Mouse (Mus musculus) gastrocnemius, adult 8-10 months (tissue): ENCODE results near the gene Nrde2. TPM values are rescaled to one million over a fixed set of nuclear protein-coding genes. Genes with fewer than 3 reads are reported as not detected.
"Not testable (repeated sequence)": the region's sequence is repeated elsewhere in the genome, so short reads cannot be mapped to it uniquely, and the experiment has no call there.

ENCODE experiments used
- DNase-seq, 2 experiments: peaks; one replicate each; pipeline ENCODE4 v3.0.0; 2022; ENCODE audit warnings: low spot score in 2 of 2
- total RNA-seq, 4 experiments: library from RNA; stranded (reverse); gene quantifications; 2 replicates each; pipeline ENCODE4 v1.2.4; 2022

Gene Nrde2
- total RNA-seq = 10 to 100 TPM in 2 of 4 experiments, 1 to 10 TPM in 2; 5.9 to 11.3 (median 9.4) TPM

GRCm38 (mm10) chr12:100159261-100159975 is at the start of gene Nrde2:
Gene Nrde2 (minus strand): TSS chr12:100159653.
- DNase-seq = peak; percentile 79 to 82

GRCm38 (mm10) chr12:100206926-100207325 is 47.5 kb upstream of the Nrde2 start:
- DNase-seq = no peak

DNA sequence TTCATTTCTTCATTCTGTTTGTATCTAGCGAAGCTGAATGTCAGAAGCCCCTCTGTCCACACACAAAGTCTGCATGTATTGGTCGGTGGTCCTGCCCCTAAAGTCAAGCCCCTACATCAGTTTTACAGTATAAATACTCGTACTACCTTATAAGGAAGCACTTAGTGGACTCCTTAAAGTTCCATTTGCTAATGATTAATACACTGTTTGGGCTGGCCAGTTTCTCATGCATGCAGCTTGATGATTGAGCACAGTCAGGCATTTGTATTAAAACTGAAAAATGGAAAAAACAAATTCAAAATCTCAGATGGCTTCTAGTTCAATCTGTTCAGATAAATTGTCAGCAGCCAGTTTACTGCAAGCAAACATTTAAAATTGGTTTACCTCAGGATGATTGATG is 47.1 kb upstream of the Nrde2 start:
- no peak for DNase-seq

DNA sequence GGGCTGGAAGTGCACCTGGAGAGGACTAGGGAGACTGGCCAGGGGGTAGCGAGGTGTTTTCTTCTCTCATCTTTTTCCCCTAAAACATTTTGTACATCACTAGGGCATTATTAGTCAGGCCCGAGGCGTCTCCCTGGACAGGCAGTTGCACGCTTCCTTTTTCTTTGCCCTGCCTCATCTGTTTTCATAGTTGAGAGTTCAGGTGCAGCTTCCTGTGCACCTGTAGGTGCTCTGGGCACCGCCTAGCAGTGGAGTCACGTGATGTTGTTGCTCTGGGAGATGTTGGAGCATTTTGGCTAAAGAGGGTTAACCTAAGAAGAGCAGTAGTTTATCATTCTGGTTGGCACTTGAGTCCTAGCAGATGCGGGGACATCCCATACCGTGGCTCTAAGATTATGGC is 45.7 kb upstream of the Nrde2 start:
- no peak for DNase-seq

GRCm38 (mm10) chr12:100203759-100204158 is 44.3 kb upstream of the Nrde2 start:
- DNase-seq = no peak

DNA sequence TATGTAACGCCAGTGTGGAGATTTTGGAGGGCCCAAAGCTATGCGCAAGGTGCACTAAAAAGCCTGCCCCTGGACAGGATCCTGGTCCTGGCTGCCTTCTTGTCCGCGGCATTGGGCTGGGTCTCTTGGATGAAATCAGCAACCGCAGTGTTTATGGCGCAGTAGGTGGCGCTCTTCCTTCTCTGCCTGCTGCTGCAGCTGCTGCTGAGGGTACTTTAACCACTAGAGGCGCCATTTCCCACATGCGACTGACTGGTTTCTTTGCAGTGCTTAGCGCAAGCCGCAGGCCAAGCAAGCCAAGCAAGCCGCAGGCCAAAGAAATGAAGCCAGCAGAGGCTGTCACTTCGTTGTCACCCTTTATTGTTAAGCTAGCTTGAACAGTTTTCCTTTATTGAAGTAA is 42.4 kb upstream of the Nrde2 start:
- DNase-seq = peak; percentile 90 to 93

GRCm38 (mm10) chr12:100201363-100201711 is 41.9 kb upstream of the Nrde2 start:
- no peak for DNase-seq

- no peak for DNase-seq
Measured at GRCm38 (mm10) chr12:100200645-100201362, 41.4 kb upstream of the Nrde2 start.

- peak; percentile 47 to 59 for DNase-seq
Measured at GRCm38 (mm10) chr12:100199891-100200644, 40.6 kb upstream of the Nrde2 start.

DNA sequence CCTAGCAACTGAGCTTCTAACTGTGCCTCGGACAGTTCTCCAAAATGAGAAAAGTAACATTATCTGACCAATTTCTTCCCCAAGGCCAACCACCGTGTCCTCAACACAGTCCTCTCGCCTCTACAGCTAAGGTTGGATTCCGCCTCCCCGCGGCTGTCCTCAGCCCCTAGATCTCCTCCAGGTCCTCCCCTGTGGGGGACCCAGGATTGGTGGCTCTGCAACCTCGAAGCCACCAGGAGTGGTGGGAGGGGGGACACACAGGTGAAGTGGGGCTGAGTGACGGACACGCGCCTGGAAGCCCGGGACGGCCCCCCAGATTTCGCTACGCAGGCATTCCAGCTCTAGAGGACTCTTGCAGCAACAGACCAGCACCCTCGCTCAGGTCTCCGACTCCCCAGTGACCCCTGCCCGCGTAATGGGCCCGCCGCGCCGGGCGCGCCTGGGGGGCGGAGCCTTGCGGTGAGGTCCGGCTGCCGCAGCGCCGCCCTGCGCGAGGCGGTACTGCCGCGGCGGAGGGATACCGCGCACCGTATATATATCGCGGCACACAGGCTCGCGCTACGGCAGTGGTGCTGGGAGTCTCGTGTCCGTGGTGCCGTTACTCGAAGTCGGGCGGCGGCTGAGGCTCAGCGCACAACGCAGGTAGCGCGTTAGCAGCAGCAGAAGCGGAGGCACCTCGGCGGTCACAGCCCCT is 39.7 kb upstream of the Nrde2 start, which contains the start of gene Calm1:
Gene Calm1 (plus strand): TSS at position 469 of the 694 bp plus-strand sequence.
- DNase-seq = peak; percentile 87 to 89

DNA sequence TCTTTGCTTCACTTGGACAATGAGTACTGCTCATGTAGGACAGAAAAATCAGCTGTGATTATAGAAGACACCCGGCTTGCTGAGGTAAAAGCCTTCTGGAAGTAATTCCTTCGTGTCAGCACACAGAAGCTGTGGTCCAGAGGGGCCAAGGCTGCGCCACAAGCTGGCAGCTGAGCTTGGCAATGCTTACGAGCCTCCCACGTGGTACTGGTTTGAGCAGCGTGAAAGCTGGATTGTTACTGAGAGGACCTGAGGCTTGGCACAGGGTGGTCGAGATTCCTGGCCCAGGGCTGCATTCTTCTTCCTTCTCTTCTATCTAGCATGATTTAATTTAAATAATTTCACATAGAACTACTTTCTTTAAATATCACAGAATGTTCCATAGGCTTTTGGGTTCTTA is 37.3 kb upstream of the Nrde2 start:
- peak; percentile 29 to 68 for DNase-seq

GRCm38 (mm10) chr12:100194181-100194580 is 34.7 kb upstream of the Nrde2 start:
- DNase-seq = no peak

DNA sequence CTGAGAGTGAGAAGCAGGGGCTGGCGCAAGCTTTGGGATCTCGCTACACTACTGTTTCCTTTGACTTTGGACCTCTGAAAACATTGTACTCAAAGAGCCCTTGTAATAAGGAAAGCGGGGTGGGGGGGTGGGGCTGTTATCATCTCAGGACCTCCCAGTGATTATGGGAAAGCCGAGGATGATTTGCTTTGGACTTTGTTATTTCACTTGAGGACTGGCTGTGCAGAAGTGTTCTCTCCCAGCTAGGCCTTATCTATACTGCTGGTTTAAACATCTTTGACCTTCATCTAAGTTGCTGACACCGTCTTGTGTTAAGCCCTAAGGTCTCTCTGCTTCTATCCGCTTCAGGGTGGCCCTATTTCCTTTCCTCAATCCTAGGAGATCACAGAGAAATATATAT is 31.3 kb upstream of the Nrde2 start:
- DNase-seq = no peak

- no peak for DNase-seq
Measured at GRCm38 (mm10) chr12:100187756-100188430, 28.4 kb upstream of the Nrde2 start.

GRCm38 (mm10) chr12:100187013-100187755 is 27.7 kb upstream of the Nrde2 start:
- DNase-seq = peak; percentile 97 to 98

DNA sequence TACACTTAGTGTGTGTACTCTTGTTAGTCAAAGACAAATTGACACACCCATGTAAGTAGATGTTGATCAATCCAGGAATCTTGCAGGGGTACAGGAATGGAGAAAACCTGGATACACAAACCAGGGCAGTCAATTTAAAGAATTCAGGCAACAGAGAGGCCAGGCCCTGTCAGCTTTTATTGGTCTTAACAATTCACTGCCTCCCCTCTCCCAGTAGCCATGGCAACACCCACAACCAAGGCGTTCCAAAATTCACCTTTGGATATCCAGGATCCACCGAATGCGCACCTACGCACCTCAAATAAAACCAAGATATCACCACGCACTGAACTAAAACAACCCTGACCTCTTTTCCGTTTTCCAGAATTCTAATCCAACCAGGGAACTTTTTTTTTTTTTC is 26.9 kb upstream of the Nrde2 start:
- no peak for DNase-seq

- DNase-seq = no peak
Measured at GRCm38 (mm10) chr12:100185897-100186296, 26.4 kb upstream of the Nrde2 start.

- DNase-seq = not testable (repeated sequence)
Measured at GRCm38 (mm10) chr12:100184976-100185375, 25.5 kb upstream of the Nrde2 start.

DNA sequence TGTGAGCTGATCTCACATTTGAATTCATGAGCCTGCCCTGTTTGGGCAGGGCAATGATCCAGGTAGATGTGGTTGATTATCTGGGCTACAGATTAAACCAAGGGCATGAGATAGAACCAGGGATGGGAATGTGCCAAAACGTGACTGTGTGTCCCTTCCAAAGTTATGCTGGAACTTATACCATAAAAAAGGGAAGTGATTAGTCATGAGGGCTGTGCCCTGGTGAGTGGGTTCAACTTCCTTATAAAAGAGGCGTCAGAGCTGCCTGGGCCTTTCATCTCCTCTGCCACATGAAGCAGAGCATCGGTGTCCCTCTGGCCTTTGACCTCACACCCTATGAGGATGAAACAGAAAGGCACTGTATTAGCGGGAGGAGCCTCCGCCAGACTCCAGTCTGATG is 24.5 kb upstream of the Nrde2 start:
- DNase-seq = no peak

GRCm38 (mm10) chr12:100182676-100183075 is 23.2 kb upstream of the Nrde2 start:
- DNase-seq = no peak
